ENCODE assay signal across 8 mouse cellular contexts in genomic region chr2:156474891-156475284, GRCm38 (mm10). TPM values are rescaled to one million over a fixed set of nuclear protein-coding genes. Genes with fewer than 3 reads are reported as not detected.
A peak's percentile ranks its signal among the peaks of the same experiment; 100 is the strongest.
DNase-seq lines count a peak whose midpoint lies in the region; ATAC-seq and TF ChIP-seq lines count a peak whose summit lies in the region.

No protein-coding gene starts in this region.

- 28% methylated on average over 12 of the region's 12 CpGs for WGBS in hindbrain, embryonic 14.5 days
- WGBS in liver, embryonic 14.5 days (ENCODE audit: insufficient replicate concordance): 34% methylated on average over 12 of the region's 12 CpGs
- 33% methylated on average over 12 of the region's 12 CpGs for WGBS in neural tube, embryonic 14.5 days

- peak; percentile 47 to 64 for DNase-seq in cerebellum, postnatal 10 days
- no peak for DNase-seq in hindbrain, embryonic 14.5 days (ENCODE audit: low spot score)
- DNase-seq in liver, embryonic 14.5 days (ENCODE audit: low read depth in 3 of 3, low spot score in 3 of 3): peak in 1 of 3 experiments; percentile 14
- no peak for DNase-seq in spleen, postnatal 4 days (ENCODE audit: low spot score in 2 of 2)
- no peak for DNase-seq in right cerebral cortex, postnatal 10 days (ENCODE audit: low spot score in 2 of 2)

- H3K27me3 ChIP-seq in erythroblast, embryonic 14.5 days (ENCODE audit: control insufficient read depth): peaks cover 64% of the 10 kb centered on the region
- no peaks in the 10 kb centered on the region for H3K27me3 ChIP-seq in hindbrain, embryonic 14.5 days (ENCODE audit: control insufficient read depth, insufficient read depth, low read length)
- peaks cover 37% of the 10 kb centered on the region for H3K27me3 ChIP-seq in liver, embryonic 14.5 days (ENCODE audit: control insufficient read depth, insufficient read depth, low read length)
- no peaks in the 10 kb centered on the region for H3K27me3 ChIP-seq in neural tube, embryonic 14.5 days (ENCODE audit: control insufficient read depth, insufficient read depth, low read length)

- ATAC-seq in erythroblast, adult 5-6 weeks (replicated peaks; ENCODE audit: low FRiP score, poor library complexity, severe bottlenecking): no peak
- peak; percentile 31; the same call in 1 of the 2 replicates for ATAC-seq in hindbrain, embryonic 14.5 days (ENCODE audit: low FRiP score)
- ATAC-seq in liver, embryonic 14.5 days (ENCODE audit: insufficient read depth): peak; percentile 11; the same call in 1 of the 2 replicates
- peak; percentile 48 for ATAC-seq in neural tube, embryonic 14.5 days (ENCODE audit: low read depth)

- H3K36me3 ChIP-seq in erythroblast, embryonic 14.5 days (ENCODE audit: control insufficient read depth): no peaks in the 10 kb centered on the region
- H3K36me3 ChIP-seq in hindbrain, embryonic 14.5 days (replicated peaks; ENCODE audit: control insufficient read depth, insufficient read depth): no peaks in the 10 kb centered on the region
- no peaks in the 10 kb centered on the region for H3K36me3 ChIP-seq in liver, embryonic 14.5 days (replicated peaks; ENCODE audit: control insufficient read depth, insufficient read depth, low read depth)
- no peaks in the 10 kb centered on the region for H3K36me3 ChIP-seq in neural tube, embryonic 14.5 days (ENCODE audit: control insufficient read depth, insufficient read depth, low read length)

- no peak for TF ChIP-seq EP300 in liver, embryonic 14.5 days (IDR thresholded peaks at IDR 0.05; ENCODE audit: low read depth)

- H3K4me1 ChIP-seq in erythroblast, embryonic 14.5 days (ENCODE audit: control insufficient read depth): peaks cover 26% of the 10 kb centered on the region
- peaks cover 18% of the 10 kb centered on the region for H3K4me1 ChIP-seq in hindbrain, embryonic 14.5 days (replicated peaks; ENCODE audit: control insufficient read depth, insufficient read depth, low read length)
- peaks cover 0 to 14% of the 10 kb centered on the region in 2 experiments; a peak in 3 of 4 replicates for H3K4me1 ChIP-seq in liver, embryonic 14.5 days (replicated peaks; ENCODE audit: control insufficient read depth in 2 of 2, insufficient read depth in 2 of 2, low read length in 1 of 2)
- peaks cover 15% of the 10 kb centered on the region for H3K4me1 ChIP-seq in neural tube, embryonic 14.5 days (ENCODE audit: control insufficient read depth, insufficient read depth, low read length)

- peak overlapping the region; percentile 96 for H3K4me2 ChIP-seq in hindbrain, embryonic 14.5 days (replicated peaks)
- H3K4me2 ChIP-seq in liver, embryonic 14.5 days (ENCODE audit: low read depth): peak overlapping the region; percentile 61
- H3K4me2 ChIP-seq in neural tube, embryonic 14.5 days (ENCODE audit: low read depth, low read length): peak overlapping the region; percentile 92

- peak overlapping the region; percentile 59 for H3K4me3 ChIP-seq in erythroblast, embryonic 14.5 days (replicated peaks)
- peak overlapping the region; percentile 53 for H3K4me3 ChIP-seq in hindbrain, embryonic 14.5 days (replicated peaks; ENCODE audit: low read length)
- H3K4me3 ChIP-seq in liver, embryonic 14.5 days (ENCODE audit: insufficient read depth in 1 of 2, low read depth in 2 of 2, low read length in 2 of 2): peak overlapping the region; percentile 51 to 62
- H3K4me3 ChIP-seq in neural tube, embryonic 14.5 days (ENCODE audit: low read depth, low read length): peak overlapping the region; percentile 64

- H3K9me3 ChIP-seq in erythroblast, embryonic 14.5 days (ENCODE audit: control insufficient read depth, low read length): no peaks in the 10 kb centered on the region
- no peaks in the 10 kb centered on the region for H3K9me3 ChIP-seq in hindbrain, embryonic 14.5 days (ENCODE audit: control insufficient read depth, low read length)
- H3K9me3 ChIP-seq in liver, embryonic 14.5 days (ENCODE audit: control insufficient read depth, low read length): no peaks in the 10 kb centered on the region
- H3K9me3 ChIP-seq in neural tube, embryonic 14.5 days (ENCODE audit: control insufficient read depth, low read length): no peaks in the 10 kb centered on the region

- peak overlapping the region; percentile 90 for H3K9ac ChIP-seq in hindbrain, embryonic 14.5 days
- H3K9ac ChIP-seq in liver, embryonic 14.5 days (replicated peaks): no peak overlapping the region
- H3K9ac ChIP-seq in neural tube, embryonic 14.5 days (replicated peaks; ENCODE audit: low read depth, low read length): peak overlapping the region; percentile 89

- H3K27ac ChIP-seq in hindbrain, embryonic 14.5 days: peak overlapping the region; percentile 55
- H3K27ac ChIP-seq in liver, embryonic 14.5 days: no peak overlapping the region
- peak overlapping the region; percentile 74; the same call in 1 of the 2 replicates for H3K27ac ChIP-seq in neural tube, embryonic 14.5 days (ENCODE audit: low read depth, low read length)

- TF ChIP-seq CTCF in liver, embryonic 14.5 days (IDR thresholded peaks at IDR 0.05; ENCODE audit: low read depth): no peak

RNA-seq across cellular contexts. Expression of gene Epb41l1, which starts 54.2 kb away (rescaled TPM):
- polyA plus RNA-seq in erythroblast, embryonic 14.5 days (2012): 0.31 and 0.39 TPM in 2 replicates
- under 0.01 and 2.5 TPM in 2 replicates for total RNA-seq in erythroblast, adult 5-6 weeks (2015; ENCODE audit: low replicate concordance)
- 0.34 and 0.84 TPM in 2 replicates for total RNA-seq in erythroblast, adult 5-6 weeks (2017; ENCODE audit: low replicate concordance)
- polyA plus RNA-seq in hindbrain, embryonic 14.5 days (2014; fragmentation: Nextera tagmentation; extraction: Ambion mirVana): 19.5 and 24.3 TPM in 2 replicates
- 2.5 and 2.7 TPM in 2 replicates for polyA plus RNA-seq in liver, embryonic 14.5 days (2012; rRNA removed)
- polyA plus RNA-seq in liver, embryonic 14.5 days (2014; fragmentation: Nextera tagmentation; extraction: Ambion mirVana): 0.46 and 0.58 TPM in 2 replicates
- 19.8 and 25.5 TPM in 2 replicates for polyA plus RNA-seq in neural tube, embryonic 14.5 days (2014; fragmentation: Nextera tagmentation; extraction: Ambion mirVana)

Comparison
In these comparisons a context has a peak if more than half of its experiments do, and no peak if none do; other contexts are left out.
1. DNase-seq: peak in cerebellum, postnatal 10 days (2 of 2); none in hindbrain, embryonic 14.5 days (single experiment), spleen, postnatal 4 days (0 of 2) and right cerebral cortex, postnatal 10 days (0 of 2).
2. Peak in every context shown above with its lines, with median percentiles within 50 percentile points of each other: H3K4me3 ChIP-seq and H3K4me2 ChIP-seq.